Mouse (Mus musculus): ENCODE data around the gene Cenpe.

- TF ChIP-seq CTCF (IDR thresholded peaks at IDR 0.05; ENCODE audit: borderline replicate concordance, control insufficient read depth, extremely low read depth, insufficient read depth, low read length, poor library complexity) (no peak), POLR2A (IDR thresholded peaks at IDR 0.05; ENCODE audit: control insufficient read depth, extremely low read depth, insufficient read depth, low read length, poor library complexity) (no peak)
These were observed 5.7 kb upstream of the Cenpe start for GRCm38 (mm10) chr3:135206621-135207020.

Measured in thymus, adult 2 months (tissue).